Mouse (Mus musculus) activated CD4-positive, CD25-positive, alpha-beta regulatory T cell, adult 4 months (primary cell): ENCODE measurements around the gene Gngt1. TPM values are rescaled to one million over a fixed set of nuclear protein-coding genes. Genes with fewer than 3 reads are reported as not detected.

ENCODE experiments used
- ATAC-seq: one replicate; pipeline ENCODE4 v1.8.0; 2017
- polyA plus RNA-seq, 2 experiments: library from polyadenylated mRNA; unstranded; fragments of 100-300 nt; shearing (Covaris generic); gene quantifications; one replicate each; pipeline ENCODE4 v1.2.1; 2017

Gene Gngt1
- polyA plus RNA-seq = not detected

DNA sequence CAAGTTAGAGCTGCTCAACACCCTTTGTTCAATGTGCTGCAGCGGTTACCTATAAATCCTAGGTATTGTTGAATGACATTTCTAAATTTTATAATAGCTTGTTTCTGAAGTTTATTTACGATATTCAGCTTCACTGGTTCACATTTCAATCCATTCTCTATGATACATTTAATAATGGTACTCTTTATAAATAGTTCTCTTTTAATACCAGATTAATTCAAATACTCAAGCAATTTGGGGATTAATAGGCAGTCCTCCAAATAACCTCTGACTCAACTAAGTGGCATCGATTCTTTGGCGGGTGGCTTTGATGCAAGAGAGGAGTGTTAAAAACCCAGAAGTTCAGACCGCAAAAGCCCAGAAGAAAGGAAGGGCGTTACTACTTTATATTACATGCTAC lies at the start of gene Gngt1:
Gngt1 (plus strand) TSS at position 301 of the 400 bp plus-strand sequence.
- no peak for ATAC-seq

DNA sequence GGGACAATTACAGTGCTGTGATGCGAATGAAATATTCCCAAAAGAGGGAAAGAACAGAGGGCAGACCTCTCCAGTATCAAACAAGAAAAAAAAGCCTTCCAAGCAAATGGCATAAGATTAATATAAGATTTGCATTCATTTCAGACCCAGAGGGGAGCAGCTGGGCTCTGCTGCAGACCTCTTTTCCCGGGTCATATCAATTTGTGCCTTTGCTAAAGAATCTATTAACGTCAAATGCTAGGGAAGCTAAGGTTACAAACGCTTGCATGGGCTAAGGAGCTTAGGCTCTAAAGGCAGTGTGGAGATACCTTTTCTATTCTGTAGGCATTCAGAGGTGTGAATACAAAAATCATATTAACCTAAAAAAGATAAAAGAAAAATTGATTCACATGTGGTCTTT lies 38.6 kb upstream of the Gngt1 start:
- ATAC-seq = no peak

DNA sequence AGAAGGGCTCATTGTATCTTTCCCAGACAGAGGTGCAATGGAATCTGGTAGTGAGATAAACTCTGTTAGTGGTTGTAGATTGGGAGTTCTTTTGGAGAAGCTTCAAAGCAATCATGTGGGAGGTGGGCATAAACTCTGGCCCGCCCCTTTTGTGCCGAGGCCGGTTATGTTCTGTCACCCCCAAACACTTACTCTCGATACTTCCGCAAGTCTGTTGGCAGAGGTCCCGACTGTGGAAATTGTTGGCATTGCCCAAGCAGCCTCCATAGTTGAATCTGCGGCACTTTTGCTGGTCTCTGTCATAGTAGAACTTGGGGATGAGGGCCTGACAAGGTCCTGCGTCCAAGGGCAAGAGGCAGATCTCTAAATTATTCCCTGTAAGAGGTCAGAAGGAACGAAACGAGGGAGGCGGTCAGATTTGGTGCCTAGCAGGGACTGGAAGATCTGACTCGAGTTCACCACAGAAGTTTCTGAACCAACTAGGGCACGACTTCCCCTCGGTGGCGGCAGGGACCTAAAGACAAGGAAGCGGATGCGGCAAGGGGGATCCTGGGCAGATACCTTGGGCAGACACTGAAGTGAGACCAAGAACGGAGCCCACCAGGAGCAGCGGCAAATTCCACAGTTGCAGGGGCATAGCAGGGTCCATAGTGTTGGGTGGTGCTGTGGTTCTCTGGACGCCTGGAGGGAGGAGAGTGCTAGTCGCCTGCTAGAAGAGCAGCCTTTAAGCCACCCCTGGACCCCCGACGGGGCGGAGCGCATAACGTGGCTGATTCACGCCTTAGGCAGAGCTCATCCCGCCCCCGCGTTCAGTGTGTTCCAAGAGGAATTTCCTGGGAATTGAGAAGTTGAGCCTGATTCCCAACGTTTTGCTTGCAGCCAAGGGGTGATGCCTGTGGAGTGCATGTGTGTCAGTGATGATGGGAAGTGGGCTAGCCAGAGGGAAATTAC lies 25.6 kb upstream of the Gngt1 start:
- ATAC-seq = no peak

DNA sequence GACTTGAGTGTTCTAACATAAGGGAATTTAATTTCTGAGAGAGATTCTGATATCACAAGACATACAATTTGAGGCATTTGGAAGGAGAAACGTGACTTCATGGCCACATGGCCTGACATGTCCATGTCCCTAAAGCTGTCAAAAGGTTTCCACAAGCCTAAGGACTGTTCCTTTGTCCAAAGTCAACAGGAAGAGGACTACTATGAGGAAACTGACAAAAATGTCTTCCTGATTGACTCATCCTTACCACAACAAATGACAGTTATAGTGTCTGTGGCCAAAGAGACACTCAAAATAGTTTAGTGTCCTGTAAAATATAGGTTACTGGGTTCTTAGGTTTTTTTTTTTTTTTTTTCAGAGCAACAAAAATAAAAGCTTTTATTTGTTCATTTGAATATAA lies 19.9 kb upstream of the Gngt1 start:
- no peak for ATAC-seq

- ATAC-seq = no peak
Observed at GRCm38 (mm10) chr6:3982661-3983284, 10.8 kb upstream of the Gngt1 start.

- no peak for ATAC-seq
Observed at GRCm38 (mm10) chr6:3988750-3989149, 4.8 kb upstream of the Gngt1 start, which contains the start of gene Tfpi2. TSS of gene Tfpi2 (minus strand) at chr6:3988919.

DNA sequence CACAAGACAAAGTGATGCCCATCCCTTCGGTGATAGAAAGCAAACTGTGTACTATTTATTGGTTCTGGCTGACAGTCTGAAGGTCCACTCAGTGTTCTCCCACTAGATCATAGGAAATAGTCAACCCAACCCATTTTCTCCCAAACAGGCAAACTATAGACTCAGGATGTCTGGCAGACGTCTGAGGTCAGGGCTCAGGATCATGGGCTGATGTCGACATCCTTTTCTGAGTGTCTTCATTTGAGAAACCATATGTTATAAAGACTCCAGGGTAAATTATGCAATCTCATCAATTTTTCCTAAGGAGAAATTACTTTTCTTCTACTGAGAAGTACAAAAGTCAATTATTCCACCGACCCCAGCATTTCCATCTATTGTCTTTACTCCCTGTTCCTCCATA lies 4.5 kb downstream of the Gngt1 start:
- ATAC-seq = no peak

- ATAC-seq = no peak
Observed at GRCm38 (mm10) chr6:3999296-3999695, 5.7 kb downstream of the Gngt1 start.

DNA sequence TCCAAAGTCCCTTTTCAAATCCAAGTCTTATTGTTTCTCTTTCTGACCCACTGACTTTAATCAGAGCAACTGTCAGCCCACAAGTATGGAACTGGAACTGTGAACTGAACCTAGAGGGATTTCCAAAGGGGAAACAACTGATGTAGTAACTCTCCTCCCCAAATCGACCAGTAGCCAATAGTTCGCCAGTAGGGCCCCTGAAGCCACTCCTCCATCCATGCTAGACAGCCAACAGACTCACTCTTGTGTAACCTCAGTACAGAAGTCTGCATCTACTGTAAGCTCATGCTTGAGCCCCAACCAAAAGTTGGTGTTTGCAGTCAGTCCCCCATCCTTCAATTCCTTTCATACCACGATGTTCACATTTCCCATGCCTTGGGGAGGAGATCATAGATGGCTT lies 7.1 kb downstream of the Gngt1 start:
- no peak for ATAC-seq

- no peak for ATAC-seq
Observed at GRCm38 (mm10) chr6:4003445-4003844, 9.9 kb downstream of the Gngt1 start.

GRCm38 (mm10) chr6:4003890-4004306 lies 10.3 kb downstream of the Gngt1 start, which contains the start of gene Gng11:
TSS of gene Gng11 (plus strand) at chr6:4003904.
- no peak for ATAC-seq

- no peak for ATAC-seq
Observed at GRCm38 (mm10) chr6:4004808-4005207, 11.2 kb downstream of the Gngt1 start.

DNA sequence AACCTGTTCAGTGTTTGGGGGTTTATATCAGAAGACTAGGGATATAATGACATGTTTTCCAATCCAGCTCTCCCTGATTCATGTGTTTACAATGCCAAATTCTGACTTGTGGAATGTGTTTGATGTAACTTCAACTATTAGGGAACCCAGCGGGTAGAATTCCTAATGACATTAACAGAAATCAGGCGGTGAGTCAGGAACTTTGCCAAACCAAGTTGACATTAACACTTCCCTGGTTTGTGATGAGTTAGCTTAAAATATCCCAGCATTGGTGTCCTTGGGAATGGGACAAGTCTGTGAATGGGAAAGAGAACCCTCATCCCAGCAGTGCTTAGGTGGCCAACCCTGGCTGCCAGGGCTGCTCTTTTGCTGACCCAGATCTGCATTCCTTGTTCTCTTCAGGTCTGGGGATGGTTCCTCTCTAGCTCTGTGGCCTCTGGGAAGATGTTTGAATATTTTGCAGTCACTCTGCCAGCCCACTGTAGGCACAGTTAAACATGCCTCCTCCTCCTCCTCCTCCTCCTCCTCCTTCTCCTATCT lies 15.0 kb downstream of the Gngt1 start:
- ATAC-seq = no peak

DNA sequence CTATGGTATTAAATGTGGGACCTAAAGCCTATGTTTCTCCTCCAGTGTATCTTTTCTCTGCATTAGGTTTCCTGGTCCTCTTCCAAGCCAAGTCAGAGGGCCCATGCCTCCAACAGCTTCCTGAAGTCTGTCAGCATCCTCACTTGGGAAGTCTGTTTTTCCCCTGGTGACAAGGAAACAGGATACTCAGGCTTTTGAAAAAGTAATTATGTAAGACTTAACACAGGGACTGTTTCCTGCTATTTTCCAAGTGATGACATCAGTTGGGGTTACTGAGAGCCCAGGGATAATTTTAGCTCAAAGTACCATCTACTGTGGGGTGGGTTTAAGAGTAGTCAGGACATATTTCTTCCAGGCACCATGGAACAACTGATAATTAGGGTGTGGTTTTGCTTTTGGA lies 16.0 kb downstream of the Gngt1 start:
- no peak for ATAC-seq

DNA sequence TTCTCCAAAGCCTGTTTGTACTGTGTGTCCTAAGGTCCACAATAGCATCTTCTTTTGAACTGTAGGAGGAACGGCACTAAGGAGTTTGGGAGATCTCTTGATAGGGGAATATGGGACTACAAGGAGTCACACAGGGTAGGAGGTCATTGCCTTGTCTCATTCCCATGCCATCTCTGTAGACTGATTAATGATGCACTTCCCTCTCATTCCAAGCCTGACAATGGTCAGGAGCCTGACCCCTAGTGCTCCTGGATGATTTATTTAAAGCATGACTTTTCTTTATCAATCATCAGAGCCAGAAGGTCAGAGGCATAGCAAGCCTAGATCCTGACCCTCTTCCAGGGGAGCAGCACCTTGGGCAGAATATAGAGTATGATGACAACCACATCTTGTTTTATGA lies 29.1 kb downstream of the Gngt1 start:
- ATAC-seq = no peak

- no peak for ATAC-seq
Observed at GRCm38 (mm10) chr6:4026367-4026766, 32.8 kb downstream of the Gngt1 start.

DNA sequence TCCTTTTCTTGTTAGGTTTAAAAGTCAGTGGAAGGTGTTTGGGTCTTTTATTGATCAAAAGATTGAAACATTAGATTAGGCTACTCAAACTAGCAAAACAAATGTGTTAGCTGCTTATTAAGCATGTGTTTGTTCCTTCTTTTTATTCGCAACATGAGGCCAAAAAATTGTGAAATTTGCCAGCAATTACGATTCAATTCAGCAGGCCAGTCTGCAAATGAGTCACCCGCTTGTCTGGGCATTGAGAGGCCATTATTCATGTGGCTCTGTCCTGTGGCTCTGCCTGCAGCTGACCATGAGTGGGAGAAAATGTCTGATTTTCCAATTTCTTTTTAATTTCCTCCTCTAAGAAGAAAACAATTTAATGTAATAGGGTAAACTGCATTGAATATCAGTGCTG lies 37.4 kb downstream of the Gngt1 start:
- no peak for ATAC-seq

DNA sequence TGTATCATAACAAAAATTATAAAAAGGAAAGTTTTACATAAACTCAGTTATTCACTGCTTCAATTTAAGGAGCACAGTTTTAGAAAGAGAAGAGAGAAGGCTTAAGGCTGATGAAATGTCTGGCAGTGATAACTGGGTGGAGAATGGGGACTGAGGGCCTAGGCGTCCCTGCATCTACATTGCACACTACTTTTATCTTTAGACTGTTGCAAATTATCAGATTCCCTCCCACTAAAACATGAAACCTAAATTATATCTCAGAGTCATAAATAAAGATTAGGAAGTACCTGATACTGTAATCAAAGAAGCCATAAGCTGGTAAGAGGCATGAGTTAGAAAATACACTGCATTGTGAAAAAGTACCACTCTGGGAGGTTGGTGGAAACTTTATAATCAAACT lies 48.2 kb downstream of the Gngt1 start:
- no peak for ATAC-seq

Other genes starting within 250 kb of the Gngt1 start
- not detected for gene Calcr, start 229.1 kb upstream of the Gngt1 start, polyA plus RNA-seq
- gene Tfpi2, start 4.9 kb upstream of the Gngt1 start, polyA plus RNA-seq = not detected
- not detected for gene Gng11, start 10.1 kb downstream of the Gngt1 start, polyA plus RNA-seq
- gene Bet1, start 93.2 kb downstream of the Gngt1 start, polyA plus RNA-seq = 10 to 100 TPM; 35.3 to 38.3 TPM